Mouse (Mus musculus): ENCODE results near the gene Nop16.

DNA sequence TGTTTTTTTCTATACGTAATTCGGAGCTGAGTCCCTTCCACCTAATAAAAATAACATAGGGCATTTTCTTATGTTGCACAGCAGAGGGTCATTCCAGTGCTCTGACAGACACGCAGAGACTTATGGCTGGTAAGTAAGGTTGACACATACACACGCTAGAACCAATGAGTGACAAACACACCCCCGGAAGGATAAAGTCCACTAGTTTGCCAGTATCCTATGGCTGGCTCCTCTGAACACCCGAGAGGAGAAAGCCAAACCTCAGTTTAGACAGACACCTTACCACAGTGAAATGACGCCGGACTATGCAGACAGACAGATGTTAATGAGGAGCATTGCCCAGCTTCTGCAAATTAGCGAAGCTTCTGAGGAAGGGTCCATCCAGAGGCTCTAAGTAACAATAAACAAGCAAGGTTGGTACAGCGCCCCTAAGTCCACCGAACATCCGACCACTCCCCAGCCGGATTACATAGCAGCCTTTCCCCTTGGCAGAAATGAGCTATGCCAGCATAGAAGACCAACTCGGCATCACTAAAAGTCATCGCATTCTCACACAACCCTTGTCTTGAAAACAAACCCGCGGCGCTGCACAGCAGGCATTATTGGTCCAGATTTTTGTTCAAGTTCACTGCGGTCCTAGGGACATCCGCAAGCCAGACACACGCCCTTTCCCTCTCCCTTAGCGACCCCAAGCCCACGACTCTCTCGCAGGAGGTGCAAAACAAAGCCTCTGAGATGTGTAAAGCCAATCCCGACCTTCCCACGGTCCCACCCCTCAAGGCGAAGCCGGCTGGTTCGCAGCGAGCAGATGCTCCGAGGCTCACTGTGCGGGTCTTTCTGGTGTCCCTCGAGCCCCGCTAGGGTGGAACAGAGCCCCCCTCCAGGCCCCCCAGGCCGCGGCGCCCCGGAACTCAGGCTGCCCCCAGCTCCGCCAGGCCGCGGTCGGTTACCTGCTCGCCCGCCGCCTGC is 25.4 kb downstream of the Nop16 start:
- no peak for TF ChIP-seq CTCF (IDR thresholded peaks at IDR 0.05)
- TF ChIP-seq EP300 (IDR thresholded peaks at IDR 0.05): no peak

All from lung, postnatal 0 days (tissue).